Mouse (Mus musculus) midbrain, embryonic 16.5 days (tissue): ENCODE results near the gene Gm10912. TPM values are rescaled to one million over a fixed set of nuclear protein-coding genes. Genes with fewer than 3 reads are reported as not detected.

Experiments used
- ATAC-seq: fragments of 200-750 bp; cut with Nextera tagmentation; 2 replicates; pipeline ENCODE4 v1.8.0; 2017; ENCODE audit warnings: moderate TSS enrichment
- H3K27ac ChIP-seq: fragments of 300-500 bp; sonication (generic); 2 replicates; pipeline ENCODE4 v1.5.1; 2014; ENCODE audit warnings: mild to moderate bottlenecking, low read length, mixed read lengths
- H3K27me3 ChIP-seq: fragments of 300-500 bp; sonication (generic); 2 replicates; pipeline ENCODE4 v1.6.1; 2014; ENCODE audit warnings: low read depth, low read length, mixed read lengths; ENCODE audit not compliant: control insufficient read depth, insufficient read depth
- H3K36me3 ChIP-seq: fragments of 300-500 bp; sonication (generic); 2 replicates; pipeline ENCODE4 v1.6.1; 2014; ENCODE audit warnings: mild to moderate bottlenecking, low read length, moderate library complexity, mixed read lengths; ENCODE audit not compliant: control insufficient read depth, insufficient read depth
- H3K4me1 ChIP-seq: fragments of 300-500 bp; sonication (generic); 2 replicates; pipeline ENCODE4 v1.6.1; 2014; ENCODE audit warnings: mild to moderate bottlenecking, low read length, mixed read lengths; ENCODE audit not compliant: control insufficient read depth, insufficient read depth
- H3K4me2 ChIP-seq: fragments of 300-500 bp; sonication (generic); 2 replicates; pipeline ENCODE4 v1.6.1; 2014; ENCODE audit warnings: mild to moderate bottlenecking, low read length, mixed read lengths
- H3K4me3 ChIP-seq: fragments of 300-500 bp; sonication (generic); 2 replicates; pipeline ENCODE4 v1.5.1; 2014; ENCODE audit warnings: low read depth, mild to moderate bottlenecking, low read length, moderate library complexity, mixed read lengths
- H3K9ac ChIP-seq: fragments of 300-500 bp; sonication (generic); 2 replicates; pipeline ENCODE4 v1.6.1; 2014; ENCODE audit warnings: low read depth, low read length, mixed read lengths
- H3K9me3 ChIP-seq: fragments of 300-500 bp; sonication (generic); replicated peaks from 2 replicates; pipeline ENCODE4 v1.6.1; 2014; ENCODE audit warnings: mild to moderate bottlenecking, low read length, mixed read lengths; ENCODE audit not compliant: control insufficient read depth, poor library complexity, severe bottlenecking
- WGBS: fragments of 180-500 bp; shearing (Covaris S2); extraction: QIAGEN DNeasy Blood & Tissue Kit; methylation state at CpG from one replicate; pipeline ENCODE4 v1.1.7; 2014; 5-methylcytosine and 5-hydroxymethylcytosine counted together
- polyA plus RNA-seq: library from polyadenylated mRNA; unstranded; fragments of >200 nt; fragmentation: Nextera tagmentation; extraction: Ambion mirVana; gene quantifications from 2 replicates; pipeline ENCODE4 v1.2.1, GENCODE M21; 2015

The Gm10912 gene
- polyA plus RNA-seq, 1 experiment from 2014 or later, result not detected

GRCm38 (mm10) chr2:104034832-104035472, 30.7 kb upstream of the Gm10912 start:
- ATAC-seq, result no peak
- no peak overlapping the region for H3K4me3 ChIP-seq
- no peaks in the 10 kb centered on the region for H3K9me3 ChIP-seq
- WGBS, result 32% methylated on average over 3 of the region's 3 CpGs
- peaks cover 7% of the 10 kb centered on the region; the same call in 1 of the 2 replicates for H3K4me1 ChIP-seq
- H3K4me2 ChIP-seq, result no peak overlapping the region
- H3K36me3 ChIP-seq, result peaks cover 30% of the 10 kb centered on the region
- no peaks in the 10 kb centered on the region for H3K27me3 ChIP-seq
- H3K27ac ChIP-seq, result no peak overlapping the region
- H3K9ac ChIP-seq, result no peak overlapping the region

- Histone ChIP-seq H3K4me2 (no peak overlapping the region), H3K36me3 (peaks cover 30% of the 10 kb centered on the region), H3K4me1 (0 out of 2 replicates have a peak, but pooled peaks cover under 1% of the 10 kb centered on the region), H3K9ac (no peak overlapping the region), H3K4me3 (no peak overlapping the region), H3K27me3 (no peaks in the 10 kb centered on the region), H3K9me3 (no peaks in the 10 kb centered on the region), H3K27ac (no peak overlapping the region)
- WGBS, result 92% methylated on average over 6 of the region's 6 CpGs
- ATAC-seq, result no peak
These were observed 30.0 kb upstream of the Gm10912 start for GRCm38 (mm10) chr2:104035595-104035994.

- no peak overlapping the region for H3K27ac ChIP-seq
- no peaks in the 10 kb centered on the region for H3K27me3 ChIP-seq
- H3K4me3 ChIP-seq, result no peak overlapping the region
- no peaks in the 10 kb centered on the region for H3K9me3 ChIP-seq
- WGBS, result 64% methylated on average over 3 of the region's 3 CpGs
- no peaks in the 10 kb centered on the region for H3K4me1 ChIP-seq
- H3K4me2 ChIP-seq, result no peak overlapping the region
- peaks cover 30% of the 10 kb centered on the region for H3K36me3 ChIP-seq
- H3K9ac ChIP-seq, result no peak overlapping the region
- no peak for ATAC-seq
These were observed 29.3 kb upstream of the Gm10912 start for GRCm38 (mm10) chr2:104036316-104036715.

GRCm38 (mm10) chr2:104038236-104038635, 27.4 kb upstream of the Gm10912 start:
- Histone ChIP-seq H3K9ac (no peak overlapping the region), H3K4me3 (no peak overlapping the region), H3K9me3 (no peaks in the 10 kb centered on the region), H3K4me2 (no peak overlapping the region), H3K27ac (no peak overlapping the region), H3K36me3 (peaks cover 31% of the 10 kb centered on the region), H3K27me3 (no peaks in the 10 kb centered on the region), H3K4me1 (no peaks in the 10 kb centered on the region)
- WGBS, result 57% methylated on average over 2 of the region's 2 CpGs
- ATAC-seq, result no peak

- Histone ChIP-seq H3K9me3 (no peaks in the 10 kb centered on the region), H3K27ac (no peak overlapping the region), H3K4me2 (no peak overlapping the region), H3K4me3 (no peak overlapping the region), H3K4me1 (no peaks in the 10 kb centered on the region), H3K27me3 (no peaks in the 10 kb centered on the region), H3K36me3 (peaks cover 22% of the 10 kb centered on the region), H3K9ac (no peak overlapping the region)
- 82% methylated on average over 5 of the region's 5 CpGs for WGBS
- no peak for ATAC-seq
These were observed 24.0 kb upstream of the Gm10912 start for GRCm38 (mm10) chr2:104041632-104042031.

- ATAC-seq, result no peak
- H3K36me3 ChIP-seq, result peaks cover 18% of the 10 kb centered on the region
- 96% methylated on average over 15 of the region's 15 CpGs for WGBS
These were observed 22.9 kb upstream of the Gm10912 start for GRCm38 (mm10) chr2:104042766-104043165.

GRCm38 (mm10) chr2:104043624-104044478, 21.8 kb upstream of the Gm10912 start:
- 48% methylated on average over 4 of the region's 5 CpGs for WGBS
- H3K36me3 ChIP-seq, result peaks cover 25% of the 10 kb centered on the region

More at GRCm38 (mm10) chr2:104042766-104043165, 22.9 kb upstream of the Gm10912 start:
- Histone ChIP-seq H3K9me3 (no peaks in the 10 kb centered on the region), H3K4me1 (no peaks in the 10 kb centered on the region), H3K27me3 (no peaks in the 10 kb centered on the region), H3K9ac (no peak overlapping the region), H3K4me3 (no peak overlapping the region), H3K27ac (no peak overlapping the region), H3K4me2 (no peak overlapping the region)

GRCm38 (mm10) chr2:104044479-104045080, 21.0 kb upstream of the Gm10912 start:
- WGBS, result 88% methylated on average over 1 of the region's 1 CpGs

More at GRCm38 (mm10) chr2:104043624-104044478, 21.8 kb upstream of the Gm10912 start:
- no peaks in the 10 kb centered on the region for H3K4me1 ChIP-seq
- H3K4me3 ChIP-seq, result no peak overlapping the region
- no peaks in the 10 kb centered on the region for H3K9me3 ChIP-seq
- no peak overlapping the region for H3K27ac ChIP-seq
- no peaks in the 10 kb centered on the region for H3K27me3 ChIP-seq
- H3K9ac ChIP-seq, result no peak overlapping the region
- no peak overlapping the region for H3K4me2 ChIP-seq
- no peak for ATAC-seq

GRCm38 (mm10) chr2:104058381-104058780, 7.2 kb upstream of the Gm10912 start:
- ATAC-seq, result no peak
- H3K27me3 ChIP-seq, result no peaks in the 10 kb centered on the region
- 88% methylated on average over 1 of the region's 1 CpGs for WGBS

More at GRCm38 (mm10) chr2:104044479-104045080, 21.0 kb upstream of the Gm10912 start:
- no peak overlapping the region for H3K4me2 ChIP-seq
- H3K27ac ChIP-seq, result no peak overlapping the region
- H3K36me3 ChIP-seq, result peaks cover 20% of the 10 kb centered on the region
- ATAC-seq, result no peak
- H3K9ac ChIP-seq, result no peak overlapping the region
- H3K27me3 ChIP-seq, result no peaks in the 10 kb centered on the region
- H3K4me3 ChIP-seq, result no peak overlapping the region
- no peaks in the 10 kb centered on the region for H3K4me1 ChIP-seq
- H3K9me3 ChIP-seq, result no peaks in the 10 kb centered on the region

More at GRCm38 (mm10) chr2:104058381-104058780, 7.2 kb upstream of the Gm10912 start:
- H3K9ac ChIP-seq, result no peak overlapping the region
- no peaks in the 10 kb centered on the region for H3K4me1 ChIP-seq
- H3K4me2 ChIP-seq, result no peak overlapping the region
- H3K36me3 ChIP-seq, result peaks cover 22% of the 10 kb centered on the region
- no peak overlapping the region for H3K27ac ChIP-seq
- no peaks in the 10 kb centered on the region for H3K9me3 ChIP-seq
- H3K4me3 ChIP-seq, result no peak overlapping the region
